Mouse (Mus musculus): ENCODE data around the gene Usp4. TPM values are rescaled to one million over a fixed set of nuclear protein-coding genes. Genes with fewer than 3 reads are reported as not detected.

Gene Usp4
- polyA plus RNA-seq, 2 experiments: 38.5 to 59.3 TPM

DNA sequence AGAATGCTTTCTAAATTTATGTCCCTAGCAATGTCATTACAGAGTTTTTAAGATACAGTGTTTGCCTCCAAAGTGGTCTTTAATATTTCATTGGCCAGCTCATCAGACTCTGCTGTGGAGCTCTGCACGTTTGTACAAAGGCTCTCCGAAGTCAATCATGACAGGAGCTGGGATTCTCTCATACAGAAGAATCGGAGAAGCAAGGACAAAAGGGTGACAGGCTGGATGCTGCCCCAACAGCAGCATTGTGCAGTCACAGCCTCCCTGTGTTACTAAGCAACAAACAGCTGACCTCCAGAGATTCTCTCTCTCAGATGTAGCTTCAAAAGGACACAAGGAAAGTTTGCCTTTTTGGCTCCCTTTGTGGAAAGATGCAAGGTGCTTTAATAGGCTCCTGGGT lies 88.5 kb downstream of the Usp4 start, which contains the start of gene BC048562:
Gene BC048562 (plus strand): TSS at position 301 of the 400 bp plus-strand sequence.
- H3K9me3 ChIP-seq (ENCODE audit: control insufficient read depth, low read length): no peaks in the 10 kb centered on the region
- WGBS (ENCODE audit: insufficient replicate concordance): 67% methylated on average over 3 of the region's 3 CpGs
- ATAC-seq (ENCODE audit: insufficient read depth) (no peak), DNase-seq (ENCODE audit: low read depth in 3 of 3, low spot score in 3 of 3) (no peak)
- no peak within 1 kb of the TSS for H3K9ac ChIP-seq (replicated peaks)
- TF ChIP-seq CTCF (IDR thresholded peaks at IDR 0.05; ENCODE audit: low read depth): no peak
- no peak for TF ChIP-seq EP300 (IDR thresholded peaks at IDR 0.05; ENCODE audit: low read depth)
- H3K27me3 ChIP-seq (ENCODE audit: control insufficient read depth, insufficient read depth, low read length): no peaks in the 10 kb centered on the region
- no peaks in the 10 kb centered on the region for H3K36me3 ChIP-seq (replicated peaks; ENCODE audit: control insufficient read depth, insufficient read depth, low read depth)
- H3K27ac ChIP-seq: no peak within 1 kb of the TSS
- no peak within 1 kb of the TSS for H3K4me3 ChIP-seq (ENCODE audit: insufficient read depth in 1 of 2, low read depth in 2 of 2, low read length in 2 of 2)
- peaks cover 0 to 4% of the 10 kb centered on the region in 2 experiments; a peak in 1 of 4 replicates for H3K4me1 ChIP-seq (replicated peaks; ENCODE audit: control insufficient read depth in 2 of 2, insufficient read depth in 2 of 2, low read length in 1 of 2)
- no peak within 1 kb of the TSS for H3K4me2 ChIP-seq (ENCODE audit: low read depth)

DNA sequence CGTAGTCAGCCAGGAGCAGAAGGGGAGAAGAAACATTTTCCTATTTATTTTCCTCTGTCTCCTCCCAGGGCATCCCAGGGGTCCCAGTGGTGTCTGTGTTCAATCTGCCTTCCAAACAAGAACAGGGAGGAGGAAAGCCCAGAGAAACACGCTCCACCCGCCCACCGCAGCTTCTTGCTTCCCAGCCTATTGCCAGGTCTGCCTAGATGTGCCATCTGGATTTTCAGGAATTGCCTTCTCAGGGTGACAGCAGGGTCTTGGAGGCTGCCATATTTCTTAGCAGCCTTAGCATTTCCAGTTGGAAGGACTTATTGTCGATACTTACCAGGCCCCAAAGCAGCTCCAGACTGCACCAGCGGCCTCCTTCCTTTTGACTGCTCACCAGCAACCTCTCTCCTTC lies 91.5 kb downstream of the Usp4 start:
- H3K36me3 ChIP-seq (replicated peaks; ENCODE audit: control insufficient read depth, insufficient read depth, low read depth): no peaks in the 10 kb centered on the region
- no peaks in the 10 kb centered on the region for H3K9me3 ChIP-seq (ENCODE audit: control insufficient read depth, low read length)
- DNase-seq (ENCODE audit: low read depth in 3 of 3, low spot score in 3 of 3) (no peak), ATAC-seq (ENCODE audit: insufficient read depth) (no peak)
- H3K4me3 ChIP-seq (ENCODE audit: insufficient read depth in 1 of 2, low read depth in 2 of 2, low read length in 2 of 2): no peak overlapping the region
- TF ChIP-seq CTCF (IDR thresholded peaks at IDR 0.05; ENCODE audit: low read depth) (no peak), EP300 (IDR thresholded peaks at IDR 0.05; ENCODE audit: low read depth) (no peak)
- H3K4me2 ChIP-seq (ENCODE audit: low read depth): no peak overlapping the region
- H3K27ac ChIP-seq: no peak overlapping the region
- H3K27me3 ChIP-seq (ENCODE audit: control insufficient read depth, insufficient read depth, low read length): no peaks in the 10 kb centered on the region
- H3K9ac ChIP-seq (replicated peaks): no peak overlapping the region
- H3K4me1 ChIP-seq (replicated peaks; ENCODE audit: control insufficient read depth in 2 of 2, insufficient read depth in 2 of 2, low read length in 1 of 2): 0 out of 4 replicates have a peak, but pooled peaks cover 0 to 4% of the 10 kb centered on the region in 2 experiments
- WGBS (ENCODE audit: insufficient replicate concordance): 62% methylated on average over 6 of the region's 6 CpGs

DNA sequence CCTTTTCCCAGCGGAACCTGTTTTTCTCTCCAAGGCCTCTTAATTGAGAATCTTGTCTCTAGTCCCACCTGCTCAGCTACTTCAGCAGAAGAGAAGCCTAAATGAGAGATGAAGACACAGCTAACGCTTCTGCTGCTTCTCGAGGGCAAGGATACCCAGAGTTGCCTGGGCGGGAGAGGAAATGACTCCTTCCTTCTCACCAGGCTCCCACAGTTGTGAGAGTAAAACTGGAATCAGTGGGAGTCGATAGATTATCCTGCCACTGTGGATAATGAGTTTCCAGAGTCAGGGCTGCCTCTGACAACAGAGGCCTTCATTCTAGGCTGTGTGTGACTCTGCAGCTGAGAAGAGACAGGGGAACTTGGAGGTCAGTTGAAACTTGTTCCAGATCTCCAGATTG lies 92.8 kb downstream of the Usp4 start:
- no peak overlapping the region for H3K9ac ChIP-seq (replicated peaks)
- H3K4me3 ChIP-seq (ENCODE audit: insufficient read depth in 1 of 2, low read depth in 2 of 2, low read length in 2 of 2): no peak overlapping the region
- H3K4me1 ChIP-seq (replicated peaks; ENCODE audit: control insufficient read depth in 2 of 2, insufficient read depth in 2 of 2, low read length in 1 of 2): 0 out of 4 replicates have a peak, but pooled peaks cover 0 to 4% of the 10 kb centered on the region in 2 experiments
- 54% methylated on average over 5 of the region's 5 CpGs for WGBS (ENCODE audit: insufficient replicate concordance)
- DNase-seq (ENCODE audit: low read depth in 3 of 3, low spot score in 3 of 3) (no peak), ATAC-seq (ENCODE audit: insufficient read depth) (no peak)
- H3K36me3 ChIP-seq (replicated peaks; ENCODE audit: control insufficient read depth, insufficient read depth, low read depth): no peaks in the 10 kb centered on the region
- no peaks in the 10 kb centered on the region for H3K27me3 ChIP-seq (ENCODE audit: control insufficient read depth, insufficient read depth, low read length)
- TF ChIP-seq CTCF (IDR thresholded peaks at IDR 0.05; ENCODE audit: low read depth) (no peak), EP300 (IDR thresholded peaks at IDR 0.05; ENCODE audit: low read depth) (no peak)
- H3K27ac ChIP-seq: no peak overlapping the region
- no peaks in the 10 kb centered on the region for H3K9me3 ChIP-seq (ENCODE audit: control insufficient read depth, low read length)
- H3K4me2 ChIP-seq (ENCODE audit: low read depth): no peak overlapping the region

DNA sequence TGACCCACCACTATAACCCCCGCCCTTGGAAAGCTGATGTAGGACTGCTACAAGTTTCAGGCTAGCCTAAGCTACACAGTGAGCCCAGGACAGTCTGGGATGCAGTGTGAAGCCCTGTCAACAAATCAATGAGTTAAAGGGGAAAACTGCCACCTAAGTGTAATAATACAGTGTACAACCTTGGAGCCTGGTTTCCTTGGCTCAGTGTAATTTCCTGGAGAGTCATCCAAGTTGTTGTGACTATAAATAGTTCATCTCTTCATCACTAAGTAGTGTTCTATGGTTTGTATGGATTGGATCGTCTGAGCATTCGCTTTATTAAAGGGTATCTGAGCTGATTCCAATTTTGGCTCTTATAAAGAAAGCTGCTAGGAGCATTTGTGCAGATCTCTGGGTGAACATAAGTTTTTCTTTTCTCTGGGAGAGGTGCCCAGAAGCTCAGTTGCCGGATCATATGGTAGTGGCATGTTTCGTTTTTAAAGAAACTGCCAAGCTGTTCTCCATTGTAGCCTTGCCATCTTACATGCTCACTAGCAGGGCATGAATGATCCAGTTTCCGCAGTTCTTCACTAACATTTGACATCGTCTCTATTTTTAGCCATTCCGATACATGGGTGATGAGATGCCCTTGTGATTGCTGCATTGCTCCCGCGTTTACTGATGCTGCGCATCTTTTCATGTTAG lies 93.7 kb downstream of the Usp4 start:
- Histone ChIP-seq H3K9ac (replicated peaks) (no peak overlapping the region), H3K4me1 (replicated peaks; ENCODE audit: control insufficient read depth in 2 of 2, insufficient read depth in 2 of 2, low read length in 1 of 2) (0 out of 4 replicates have a peak, but pooled peaks cover 0 to 4% of the 10 kb centered on the region in 2 experiments), H3K4me2 (ENCODE audit: low read depth) (no peak overlapping the region), H3K27me3 (ENCODE audit: control insufficient read depth, insufficient read depth, low read length) (no peaks in the 10 kb centered on the region), H3K36me3 (replicated peaks; ENCODE audit: control insufficient read depth, insufficient read depth, low read depth) (no peaks in the 10 kb centered on the region), H3K27ac (no peak overlapping the region), H3K9me3 (ENCODE audit: control insufficient read depth, low read length) (no peaks in the 10 kb centered on the region), H3K4me3 (ENCODE audit: insufficient read depth in 1 of 2, low read depth in 2 of 2, low read length in 2 of 2) (no peak overlapping the region)
- ATAC-seq (ENCODE audit: insufficient read depth) (no peak), DNase-seq (ENCODE audit: low read depth in 3 of 3, low spot score in 3 of 3) (no peak)
- TF ChIP-seq EP300 (IDR thresholded peaks at IDR 0.05; ENCODE audit: low read depth) (no peak), CTCF (IDR thresholded peaks at IDR 0.05; ENCODE audit: low read depth) (no peak)
- 76% methylated on average over 11 of the region's 11 CpGs for WGBS (ENCODE audit: insufficient replicate concordance)

Other genes starting within 250 kb of the Usp4 start
- 0.86 and 1.1 TPM in 2 replicates for gene Bsn, start 157.5 kb upstream of the Usp4 start, polyA plus RNA-seq (2012; rRNA removed)
- 1.1 and 1.4 TPM in 2 replicates for gene Bsn, start 157.5 kb upstream of the Usp4 start, polyA plus RNA-seq (2014; fragmentation: Nextera tagmentation; extraction: Ambion mirVana)
- 4.8 and 5.3 TPM in 2 replicates for gene Dag1, start 83.9 kb upstream of the Usp4 start, polyA plus RNA-seq (2012; rRNA removed)
- gene Dag1, start 83.9 kb upstream of the Usp4 start, polyA plus RNA-seq (2014; fragmentation: Nextera tagmentation; extraction: Ambion mirVana): 12.0 and 13.0 TPM in 2 replicates
- 2.8 and 2.9 TPM in 2 replicates for gene Nicn1, start 57.4 kb upstream of the Usp4 start, polyA plus RNA-seq (2012; rRNA removed)
- 4.3 and 6.2 TPM in 2 replicates for gene Nicn1, start 57.4 kb upstream of the Usp4 start, polyA plus RNA-seq (2014; fragmentation: Nextera tagmentation; extraction: Ambion mirVana)
- gene Amt, start 51.0 kb upstream of the Usp4 start, polyA plus RNA-seq (2012; rRNA removed): 6.1 and 7.5 TPM in 2 replicates
- 7.2 and 7.7 TPM in 2 replicates for gene Amt, start 51.0 kb upstream of the Usp4 start, polyA plus RNA-seq (2014; fragmentation: Nextera tagmentation; extraction: Ambion mirVana)
- 62.5 and 76.4 TPM in 2 replicates for gene Rhoa, start 41.7 kb upstream of the Usp4 start, polyA plus RNA-seq (2012; rRNA removed)
- gene Rhoa, start 41.7 kb upstream of the Usp4 start, polyA plus RNA-seq (2014; fragmentation: Nextera tagmentation; extraction: Ambion mirVana): 130 and 133 TPM in 2 replicates
- gene Tcta, start 41.7 kb upstream of the Usp4 start, polyA plus RNA-seq (2012; rRNA removed): 10.4 and 10.6 TPM in 2 replicates
- gene Tcta, start 41.7 kb upstream of the Usp4 start, polyA plus RNA-seq (2014; fragmentation: Nextera tagmentation; extraction: Ambion mirVana): 10.9 and 13.2 TPM in 2 replicates
- gene Gpx1, start 8.9 kb upstream of the Usp4 start, polyA plus RNA-seq (2012; rRNA removed): 3,084 and 3,741 TPM in 2 replicates
- gene Gpx1, start 8.9 kb upstream of the Usp4 start, polyA plus RNA-seq (2014; fragmentation: Nextera tagmentation; extraction: Ambion mirVana): 6,910 and 6,914 TPM in 2 replicates
- 0.47 and 0.49 TPM in 2 replicates for gene 1700102P08Rik, start 45.0 kb downstream of the Usp4 start, polyA plus RNA-seq (2012; rRNA removed)
- gene 1700102P08Rik, start 45.0 kb downstream of the Usp4 start, polyA plus RNA-seq (2014; fragmentation: Nextera tagmentation; extraction: Ambion mirVana): 0.45 and 0.52 TPM in 2 replicates
- gene Ccdc36, start 80.6 kb downstream of the Usp4 start, polyA plus RNA-seq (2012; rRNA removed): 0.12 and 0.20 TPM in 2 replicates
- 0.24 and 0.27 TPM in 2 replicates for gene Ccdc36, start 80.6 kb downstream of the Usp4 start, polyA plus RNA-seq (2014; fragmentation: Nextera tagmentation; extraction: Ambion mirVana)
- gene BC048562, start 88.6 kb downstream of the Usp4 start, polyA plus RNA-seq (2012; rRNA removed): not detected in 2 replicates
- gene BC048562, start 88.6 kb downstream of the Usp4 start, polyA plus RNA-seq (2014; fragmentation: Nextera tagmentation; extraction: Ambion mirVana): not detected in 2 replicates
- 8.6 and 9.7 TPM in 2 replicates for gene Ccdc71, start 112.7 kb downstream of the Usp4 start, polyA plus RNA-seq (2012; rRNA removed)
- 14.5 and 15.6 TPM in 2 replicates for gene Ccdc71, start 112.7 kb downstream of the Usp4 start, polyA plus RNA-seq (2014; fragmentation: Nextera tagmentation; extraction: Ambion mirVana)
- 13.1 and 16.5 TPM in 2 replicates for gene Klhdc8b, start 113.7 kb downstream of the Usp4 start, polyA plus RNA-seq (2012; rRNA removed)
- 6.9 and 9.5 TPM in 2 replicates for gene Klhdc8b, start 113.7 kb downstream of the Usp4 start, polyA plus RNA-seq (2014; fragmentation: Nextera tagmentation; extraction: Ambion mirVana)
- gene Lamb2, start 131.9 kb downstream of the Usp4 start, polyA plus RNA-seq (2012; rRNA removed): 8.3 and 9.1 TPM in 2 replicates
- 4.3 and 5.8 TPM in 2 replicates for gene Lamb2, start 131.9 kb downstream of the Usp4 start, polyA plus RNA-seq (2014; fragmentation: Nextera tagmentation; extraction: Ambion mirVana)
- gene Usp19, start 142.7 kb downstream of the Usp4 start, polyA plus RNA-seq (2012; rRNA removed): 33.9 and 36.0 TPM in 2 replicates
- gene Usp19, start 142.7 kb downstream of the Usp4 start, polyA plus RNA-seq (2014; fragmentation: Nextera tagmentation; extraction: Ambion mirVana): 17.1 and 22.5 TPM in 2 replicates
- 88.6 and 184 TPM in 2 replicates for gene Qars, start 159.9 kb downstream of the Usp4 start, polyA plus RNA-seq (2012; rRNA removed)
- gene Qars, start 159.9 kb downstream of the Usp4 start, polyA plus RNA-seq (2014; fragmentation: Nextera tagmentation; extraction: Ambion mirVana): 61.3 and 65.8 TPM in 2 replicates
- 34.0 and 40.6 TPM in 2 replicates for gene Qrich1, start 169.0 kb downstream of the Usp4 start, polyA plus RNA-seq (2012; rRNA removed)
- gene Qrich1, start 169.0 kb downstream of the Usp4 start, polyA plus RNA-seq (2014; fragmentation: Nextera tagmentation; extraction: Ambion mirVana): 39.8 and 46.3 TPM in 2 replicates
- gene Impdh2, start 212.4 kb downstream of the Usp4 start, polyA plus RNA-seq (2012; rRNA removed): 86.6 and 117 TPM in 2 replicates
- gene Impdh2, start 212.4 kb downstream of the Usp4 start, polyA plus RNA-seq (2014; fragmentation: Nextera tagmentation; extraction: Ambion mirVana): 104 and 117 TPM in 2 replicates
- 8.9 and 12.1 TPM in 2 replicates for gene Ndufaf3, start 219.6 kb downstream of the Usp4 start, polyA plus RNA-seq (2012; rRNA removed)
- 36.1 and 36.9 TPM in 2 replicates for gene Ndufaf3, start 219.6 kb downstream of the Usp4 start, polyA plus RNA-seq (2014; fragmentation: Nextera tagmentation; extraction: Ambion mirVana)
- gene Dalrd3, start 222.0 kb downstream of the Usp4 start, polyA plus RNA-seq (2012; rRNA removed): 43.8 and 48.0 TPM in 2 replicates
- gene Dalrd3, start 222.0 kb downstream of the Usp4 start, polyA plus RNA-seq (2014; fragmentation: Nextera tagmentation; extraction: Ambion mirVana): 26.4 and 33.6 TPM in 2 replicates
- 8.4 and 9.4 TPM in 2 replicates for gene Wdr6, start 230.9 kb downstream of the Usp4 start, polyA plus RNA-seq (2012; rRNA removed)
- gene Wdr6, start 230.9 kb downstream of the Usp4 start, polyA plus RNA-seq (2014; fragmentation: Nextera tagmentation; extraction: Ambion mirVana): 8.4 and 11.1 TPM in 2 replicates
- gene P4htm, start 249.8 kb downstream of the Usp4 start, polyA plus RNA-seq (2012; rRNA removed): 0.52 and 0.54 TPM in 2 replicates
- gene P4htm, start 249.8 kb downstream of the Usp4 start, polyA plus RNA-seq (2014; fragmentation: Nextera tagmentation; extraction: Ambion mirVana): 0.25 and 0.67 TPM in 2 replicates